Mouse (Mus musculus): ENCODE data around the gene Laptm4a.

- TF ChIP-seq CTCF (conservative IDR thresholded peaks at IDR 0.05; ENCODE audit: insufficient read depth, insufficient read length, low read depth, low read length) (no peak), POLR2A (IDR thresholded peaks at IDR 0.05; ENCODE audit: low read depth, low read length) (no peak)
Observed at GRCm38 (mm10) chr12:8892876-8893532, 28.5 kb upstream of the Laptm4a start.

Data from kidney, adult 2 months (tissue).